Mouse (Mus musculus) neutrophil, adult 5-6 weeks (primary cell): ENCODE data around the gene Fgf12. TPM values are rescaled to one million over a fixed set of nuclear protein-coding genes. Genes with fewer than 3 reads are reported as not detected.

Source experiments
- ATAC-seq: fragments of 151-379, 151-347 bp; 2 replicates; pipeline ENCODE4 v1.8.0; 2017; ENCODE audit warnings: mild to moderate bottlenecking, moderate TSS enrichment; ENCODE audit not compliant: insufficient number of reproducible peaks, poor library complexity, low FRiP score, severe bottlenecking; ENCODE audit errors: extremely low read depth
- total RNA-seq: library from RNA; stranded (forward); fragments of 200-1000 nt; gene quantifications from 2 replicates; pipeline ENCODE4 v1.2.3, GENCODE M21; 2017

Gene Fgf12
- total RNA-seq, 1 experiment from 2014 or later, result 0.23 TPM

DNA sequence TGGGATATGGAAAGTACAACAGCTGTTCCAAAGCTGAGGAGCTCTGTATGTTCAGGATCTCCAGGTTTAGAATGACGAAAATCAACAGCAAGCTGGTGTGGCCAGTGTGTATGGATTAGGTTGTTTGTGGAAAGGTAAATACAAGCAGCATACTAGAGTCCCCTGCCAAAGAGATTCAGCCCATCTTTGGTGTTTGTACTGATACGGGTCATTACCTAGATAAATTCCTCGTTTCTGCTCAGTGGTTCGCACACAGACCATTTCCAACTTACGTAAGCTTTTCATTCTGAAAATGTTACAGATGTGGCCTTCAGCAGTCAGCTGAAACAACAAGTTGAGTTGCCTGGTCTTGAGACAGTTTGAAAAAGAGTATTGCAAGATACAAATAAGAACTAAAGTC lies 536.9 kb downstream of the Fgf12 start:
- ATAC-seq, result no peak

DNA sequence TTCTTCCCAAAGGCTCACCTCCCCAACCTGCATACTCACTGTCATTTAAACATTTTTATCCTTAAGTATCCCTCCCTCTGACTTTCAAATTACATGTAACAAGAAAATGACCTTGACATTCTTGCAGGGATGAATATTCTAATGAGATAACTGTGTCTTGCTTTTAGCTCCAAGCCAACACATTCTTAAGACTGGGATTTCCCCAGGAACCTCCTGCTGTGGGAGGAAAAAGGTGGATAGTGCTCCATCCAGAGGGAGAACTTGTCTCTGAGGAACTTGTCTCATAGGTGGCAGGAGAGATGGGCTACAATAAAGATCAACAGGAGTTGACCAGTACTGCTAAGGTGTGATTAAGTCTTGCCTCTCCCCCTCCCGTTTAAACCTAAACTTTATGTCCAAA lies 540.5 kb downstream of the Fgf12 start:
- no peak for ATAC-seq

DNA sequence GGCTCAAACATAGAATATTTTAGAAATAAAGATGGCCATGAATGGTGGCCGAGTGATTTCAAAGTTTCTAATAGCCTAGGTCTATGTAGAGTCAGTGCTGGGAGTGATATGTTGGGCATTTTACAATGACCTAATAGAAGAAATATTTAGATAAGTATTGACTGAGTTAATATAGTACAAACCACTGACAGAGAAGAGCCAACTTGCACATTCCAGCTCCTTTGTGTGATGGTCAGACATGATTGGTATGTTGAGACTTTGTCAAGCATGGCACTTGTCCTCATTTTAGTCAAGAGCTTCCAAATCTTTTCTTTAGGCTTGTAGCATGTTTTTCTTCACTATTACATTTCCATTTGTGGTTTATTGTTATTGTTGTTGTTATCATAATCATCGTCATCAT lies 596.4 kb downstream of the Fgf12 start:
- no peak for ATAC-seq

DNA sequence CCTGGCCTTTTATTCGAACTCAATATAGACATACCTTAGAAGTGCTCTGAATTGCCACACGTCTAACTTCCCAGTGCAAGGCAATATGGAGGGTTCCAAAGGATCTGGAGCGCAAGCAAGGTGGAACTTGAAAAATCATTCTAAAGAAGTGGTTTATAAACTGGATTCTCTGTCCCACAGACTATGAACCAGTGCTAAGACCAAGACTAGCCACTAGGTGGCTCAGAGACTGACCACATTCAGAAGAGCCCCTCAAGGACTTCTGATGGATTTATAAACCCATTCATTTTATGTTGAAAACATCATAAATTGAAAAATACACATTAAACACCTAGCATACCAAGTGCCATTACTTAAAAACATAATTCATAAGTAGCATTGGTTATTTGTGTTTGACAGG lies 611.9 kb downstream of the Fgf12 start:
- ATAC-seq, result no peak

DNA sequence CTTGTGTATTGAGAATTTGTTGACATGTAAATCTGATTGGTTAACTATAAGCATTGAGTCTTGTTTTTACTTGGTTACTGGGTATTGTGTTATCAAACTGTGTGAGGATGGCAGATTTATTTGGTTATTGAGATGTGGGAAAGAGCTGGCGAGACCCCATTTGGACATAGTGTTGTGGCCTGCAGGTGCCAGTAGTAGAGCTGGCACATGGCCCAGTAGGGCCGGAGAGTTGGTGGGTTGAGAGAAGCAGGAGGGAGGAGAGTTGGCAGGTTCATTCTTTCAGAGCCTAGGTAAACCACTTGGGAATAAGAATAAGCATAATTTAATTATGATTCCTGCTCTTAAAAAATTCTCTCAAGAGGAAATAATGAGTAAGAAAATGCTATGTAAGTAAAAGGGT lies 625.9 kb downstream of the Fgf12 start:
- ATAC-seq, result no peak

Other genes starting within 250 kb of the Fgf12 start
- gene Mb21d2, start 176.6 kb upstream of the Fgf12 start, total RNA-seq, result 0.12 TPM in 1 of 2 replicates, not detected in the other